Mouse (Mus musculus): Measurements from ENCODE around the gene Vps53.

Gene Vps53

DNA sequence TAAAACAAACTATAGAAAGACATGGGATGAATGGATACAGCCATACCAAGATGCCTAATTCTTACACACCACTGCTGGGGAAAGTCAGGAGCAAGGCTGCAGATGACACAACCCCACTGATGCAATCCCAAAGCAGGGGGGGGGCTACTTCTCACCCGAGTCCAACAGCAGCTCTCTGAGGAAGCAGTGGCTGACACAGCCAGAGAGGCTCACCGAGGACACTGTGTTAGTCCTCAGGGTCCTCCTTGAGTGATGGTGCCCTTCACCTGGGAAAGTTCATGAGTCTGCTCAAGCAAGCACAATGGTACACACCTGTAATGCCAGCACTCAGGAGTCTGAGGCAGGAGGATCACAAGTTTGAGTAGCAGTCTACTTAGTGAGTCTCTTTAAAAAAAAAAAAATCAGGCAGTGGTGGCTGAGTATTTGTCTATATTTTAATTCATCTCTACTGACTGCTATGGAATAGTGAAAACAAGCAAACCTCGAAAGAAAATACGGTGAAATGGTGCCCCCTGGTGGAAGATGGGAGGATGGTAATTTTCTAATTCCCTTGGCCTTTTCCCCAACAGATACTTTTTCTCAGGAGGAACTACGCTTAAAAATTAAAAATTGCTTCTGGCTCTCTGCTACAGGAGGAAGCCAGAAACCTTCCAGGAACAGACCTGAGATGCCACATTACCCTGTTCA lies 12.2 kb downstream of the Vps53 start:
- DNase-seq (ENCODE audit: low read depth, low spot score): peak; percentile 82

DNA sequence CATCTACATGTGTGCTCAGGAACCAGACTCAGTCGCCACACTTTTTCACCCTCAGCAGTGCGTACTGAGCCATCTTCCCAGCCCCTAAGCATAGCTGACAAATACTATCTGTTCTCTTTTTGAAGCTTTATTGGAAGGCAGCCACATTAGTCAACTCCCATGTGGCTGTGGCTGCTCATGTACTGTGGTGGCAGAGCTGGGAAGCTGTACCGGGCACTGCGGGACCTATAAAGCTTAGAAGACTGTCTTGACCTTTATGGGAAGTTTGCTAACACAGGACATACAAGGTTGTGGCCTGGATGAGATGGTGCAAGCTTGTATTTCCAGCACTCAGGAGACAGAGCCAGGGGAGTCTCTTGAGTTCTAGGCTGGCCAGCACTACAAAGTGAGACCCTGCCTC lies 12.8 kb downstream of the Vps53 start:
- DNase-seq (ENCODE audit: low read depth, low spot score): peak; percentile 27

DNA sequence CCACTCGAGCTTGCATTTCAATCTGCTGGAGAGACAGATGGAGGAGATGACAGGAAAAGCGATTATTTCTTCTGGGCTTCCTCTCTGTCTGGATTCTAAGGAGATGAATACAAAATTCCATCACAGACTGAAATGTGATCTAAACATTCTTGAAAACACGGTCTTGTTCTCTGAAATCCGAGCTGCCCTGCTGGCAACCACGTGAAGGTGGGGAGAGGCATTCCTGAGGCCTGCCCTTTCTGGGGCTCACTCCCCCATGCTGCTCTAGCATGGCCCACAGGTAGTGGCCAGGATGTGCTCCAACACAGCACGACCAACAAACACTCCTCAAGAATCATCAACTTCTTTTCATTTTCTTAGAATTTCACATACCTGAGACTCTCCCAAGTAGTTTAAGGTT lies 19.2 kb downstream of the Vps53 start:
- no peak for DNase-seq (ENCODE audit: low read depth, low spot score)

GRCm38 (mm10) chr11:76158375-76158774 lies 21.1 kb downstream of the Vps53 start:
- no peak for DNase-seq (ENCODE audit: low read depth, low spot score)

- DNase-seq (ENCODE audit: low read depth, low spot score): no peak
Observed at GRCm38 (mm10) chr11:76154861-76155260, 24.6 kb downstream of the Vps53 start.

GRCm38 (mm10) chr11:76154200-76154599 lies 25.2 kb downstream of the Vps53 start:
- no peak for DNase-seq (ENCODE audit: low read depth, low spot score)

DNA sequence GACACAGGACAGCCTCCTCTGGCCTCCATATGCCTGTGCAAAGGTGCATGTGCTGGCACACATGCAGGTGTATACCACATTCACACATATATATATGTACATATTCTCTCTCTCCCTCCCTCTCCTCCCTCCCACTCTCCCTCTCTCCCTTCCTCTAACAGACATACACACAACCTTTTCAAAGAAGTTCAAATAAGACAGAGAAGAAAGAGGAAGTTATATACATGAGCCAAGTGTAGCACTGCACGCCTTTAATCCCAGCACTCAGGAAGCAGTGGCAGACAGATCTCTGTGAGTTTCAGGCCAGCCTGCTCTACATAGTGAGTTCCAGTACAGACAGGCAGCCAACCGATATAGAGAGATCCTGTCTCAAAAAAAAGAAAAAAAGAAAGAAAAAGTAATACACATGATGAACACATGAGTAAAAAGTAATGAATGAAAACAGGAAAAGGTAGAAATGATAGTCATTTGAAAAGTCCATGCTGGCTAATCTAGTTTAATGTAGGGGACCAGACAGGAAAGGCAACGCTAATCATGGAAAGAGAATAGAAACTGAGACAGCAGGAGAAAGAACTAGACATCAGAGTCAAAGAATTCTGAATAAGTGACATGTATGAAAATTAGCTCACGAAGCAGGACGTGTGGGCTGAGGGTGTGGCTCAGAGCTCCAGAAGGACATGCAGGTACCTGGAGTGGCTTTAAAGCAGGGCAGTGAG lies 26.1 kb downstream of the Vps53 start:
- no peak for DNase-seq (ENCODE audit: low read depth, low spot score)

GRCm38 (mm10) chr11:76150980-76151379 lies 28.5 kb downstream of the Vps53 start:
- DNase-seq (ENCODE audit: low read depth, low spot score): peak; percentile 48

GRCm38 (mm10) chr11:76148055-76149008 lies 31.1 kb downstream of the Vps53 start:
- DNase-seq (ENCODE audit: low read depth, low spot score): peak; percentile 83

DNA sequence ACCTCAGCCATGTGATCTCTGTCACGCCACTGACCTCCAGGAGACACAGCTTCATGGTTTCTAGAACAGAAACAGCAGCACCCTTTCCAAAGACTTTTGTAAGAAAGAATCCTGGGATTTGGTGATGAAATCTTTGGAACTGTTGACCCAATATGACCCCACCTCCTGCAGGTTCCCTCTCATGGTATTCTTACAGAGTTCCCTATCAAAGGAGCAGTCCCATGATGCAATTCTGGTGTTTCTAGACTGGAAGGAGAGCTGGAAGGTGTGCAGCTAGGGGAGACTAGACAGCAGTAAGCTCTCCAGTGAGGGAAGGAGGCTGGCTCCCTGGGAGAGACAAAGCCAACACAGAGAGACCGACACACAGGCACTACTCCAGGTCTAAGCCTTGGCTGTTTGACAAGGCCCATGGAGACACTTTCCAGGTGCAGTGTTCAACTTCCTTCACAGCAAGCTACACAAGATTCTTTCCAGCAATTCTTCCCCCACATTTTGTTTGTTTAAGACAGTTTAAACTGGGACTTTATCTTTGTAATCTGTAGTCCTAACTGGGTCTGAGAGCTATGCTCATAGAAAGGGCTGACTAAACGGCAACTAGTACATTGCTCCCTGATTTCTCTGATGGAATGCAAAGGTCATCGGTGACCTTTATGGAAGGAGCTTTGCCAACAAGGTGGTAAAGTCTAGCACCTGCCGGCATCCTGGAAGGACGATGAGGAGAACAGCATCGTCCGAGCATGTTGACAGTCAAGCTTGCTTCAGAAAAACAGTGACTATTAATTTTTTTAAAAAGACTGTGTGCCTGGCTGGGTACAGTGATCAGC lies 33.0 kb downstream of the Vps53 start:
- no peak for DNase-seq (ENCODE audit: low read depth, low spot score)

DNA sequence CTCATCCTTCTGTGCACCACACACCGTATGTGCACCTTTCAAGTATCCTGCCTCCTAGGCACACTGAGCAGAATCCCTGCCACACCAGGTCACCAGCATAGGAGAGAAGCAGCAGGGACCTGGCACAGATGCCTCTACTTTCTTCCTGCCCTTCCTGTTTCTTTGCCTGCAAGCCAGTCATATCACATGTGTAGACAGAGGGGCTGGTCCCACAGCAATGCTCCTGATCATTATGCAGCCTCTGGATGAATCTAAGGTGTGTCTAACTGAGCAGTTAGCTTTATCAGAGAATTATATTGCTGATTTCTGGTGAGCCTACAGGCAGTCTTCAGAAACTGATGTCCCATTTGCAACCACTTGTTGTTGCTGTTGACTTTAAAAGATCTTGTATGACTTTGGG lies 34.3 kb downstream of the Vps53 start:
- no peak for DNase-seq (ENCODE audit: low read depth, low spot score)

- no peak for DNase-seq (ENCODE audit: low read depth, low spot score)
Observed at GRCm38 (mm10) chr11:76144386-76144785, 35.1 kb downstream of the Vps53 start.

DNA sequence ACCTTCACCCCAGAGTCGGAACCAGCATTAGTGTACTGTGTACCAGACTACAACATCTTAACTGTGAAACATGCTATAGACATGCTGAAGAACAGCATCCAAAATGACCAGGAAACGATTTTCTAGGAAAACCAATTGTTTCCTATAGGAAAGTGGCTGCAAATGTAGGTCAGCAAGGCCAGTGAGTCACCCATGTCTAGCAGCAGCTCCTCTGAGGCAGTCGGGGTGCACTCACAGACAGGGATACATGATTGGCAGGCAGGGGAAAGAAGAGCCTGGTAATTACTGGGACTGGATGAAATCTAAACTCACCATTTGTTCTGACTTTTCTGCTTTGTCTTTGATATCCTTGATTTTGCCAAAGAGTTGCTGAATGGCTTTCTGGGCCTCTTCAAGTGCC lies 41.5 kb downstream of the Vps53 start:
- DNase-seq (ENCODE audit: low read depth, low spot score): peak; percentile 30

DNA sequence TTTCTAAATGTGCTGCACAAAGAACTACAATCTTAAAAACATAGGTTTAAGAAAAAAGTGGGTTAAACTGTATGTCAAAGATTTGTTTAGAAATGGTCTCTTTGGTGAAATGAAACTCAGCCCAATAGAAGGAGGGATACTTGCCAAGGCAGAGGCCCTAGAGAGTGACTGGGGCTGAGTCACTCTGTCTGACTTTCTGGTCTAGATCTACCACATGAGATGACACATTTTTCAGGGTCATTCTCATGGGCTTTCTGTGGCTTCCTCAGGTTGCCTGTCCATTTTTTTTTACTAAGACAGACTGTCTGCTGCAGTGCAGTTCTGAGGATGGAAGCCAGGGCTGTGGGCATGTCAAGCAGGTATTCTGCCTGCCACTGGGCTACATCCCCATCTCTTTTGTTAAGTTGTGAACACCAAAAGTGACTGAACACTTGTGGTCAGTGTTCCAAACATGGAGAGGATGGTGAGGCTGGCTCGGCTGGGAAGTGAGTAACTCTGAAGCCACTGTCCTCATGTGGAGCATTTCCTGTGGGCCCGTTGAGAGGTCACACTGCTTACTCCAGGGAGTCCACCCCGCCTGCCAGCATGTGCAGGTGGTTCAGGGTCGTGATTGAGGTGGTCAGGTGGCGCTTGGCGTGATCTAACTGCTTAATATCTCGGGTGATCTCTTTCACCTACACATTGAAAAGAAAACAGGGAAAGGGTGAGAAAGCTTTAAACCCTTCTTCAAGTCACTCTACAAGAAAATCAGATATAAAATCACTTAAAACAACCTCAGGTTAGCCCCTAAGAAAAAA lies 43.6 kb downstream of the Vps53 start:
- DNase-seq (ENCODE audit: low read depth, low spot score): no peak

DNA sequence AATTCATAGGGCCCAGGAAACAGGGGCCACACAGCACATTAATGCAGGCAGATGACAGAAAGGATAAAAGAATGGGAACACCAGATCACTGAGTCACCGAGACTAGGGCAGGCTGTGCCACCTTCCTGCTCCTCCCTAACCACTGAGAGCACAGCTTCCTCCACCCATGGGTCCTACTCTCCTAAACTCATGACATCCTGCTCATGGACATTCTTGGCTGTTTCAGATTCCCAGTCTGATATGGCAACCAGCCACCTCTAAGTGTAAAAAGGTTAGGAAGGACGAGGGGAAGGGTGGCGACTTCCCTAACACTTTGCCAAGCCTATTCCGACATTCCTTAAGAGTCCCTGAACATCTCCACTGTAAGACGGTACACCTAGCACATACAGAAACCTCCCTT lies 48.6 kb downstream of the Vps53 start:
- no peak for DNase-seq (ENCODE audit: low read depth, low spot score)

DNA sequence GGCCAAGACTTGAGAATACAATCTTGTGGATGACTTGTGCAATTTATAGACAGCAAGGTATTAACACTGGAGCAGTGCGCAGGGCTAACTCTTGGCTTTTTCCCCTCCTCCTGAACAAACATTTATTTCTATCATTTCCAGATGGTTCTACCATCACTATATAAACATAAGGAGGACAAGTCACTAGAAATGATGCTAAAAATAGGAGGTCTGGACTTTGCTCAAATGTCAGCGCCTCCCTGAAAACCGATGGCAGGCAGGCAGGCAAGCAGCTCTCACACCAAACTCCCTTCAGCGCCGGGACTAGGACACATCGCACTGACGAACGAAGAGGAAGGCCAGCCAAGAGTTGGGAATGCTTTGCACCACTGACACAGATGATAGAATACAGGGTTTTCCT lies 54.1 kb downstream of the Vps53 start:
- no peak for DNase-seq (ENCODE audit: low read depth, low spot score)

- no peak for DNase-seq (ENCODE audit: low read depth, low spot score)
Observed at GRCm38 (mm10) chr11:76123517-76123916, 55.9 kb downstream of the Vps53 start.

GRCm38 (mm10) chr11:76122571-76122970 lies 56.9 kb downstream of the Vps53 start:
- DNase-seq (ENCODE audit: low read depth, low spot score): no peak

GRCm38 (mm10) chr11:76121086-76121485 lies 58.4 kb downstream of the Vps53 start:
- DNase-seq (ENCODE audit: low read depth, low spot score): no peak

DNA sequence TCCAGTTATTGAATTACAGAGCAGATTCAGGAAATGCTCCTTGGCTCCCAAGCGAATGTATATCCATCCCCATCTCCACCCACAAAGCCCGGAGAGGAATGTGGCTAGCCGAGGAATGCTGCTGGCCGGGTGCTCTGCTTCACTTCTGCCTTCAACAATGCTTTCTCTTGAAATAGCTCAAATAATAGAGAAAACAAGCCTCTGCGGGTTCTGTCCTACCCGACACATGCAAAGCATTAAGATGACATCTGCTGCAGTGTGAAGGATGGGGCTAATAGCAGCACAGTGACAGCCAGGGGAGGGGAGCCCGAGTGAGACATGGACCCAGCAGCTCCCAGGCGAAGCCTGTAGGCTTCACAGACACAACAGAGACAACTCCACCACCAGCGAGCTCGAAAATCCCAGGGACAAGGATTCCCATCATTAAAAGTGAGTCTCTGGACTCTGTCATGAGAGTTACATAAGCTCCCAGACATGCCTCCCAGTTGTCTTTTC lies 59.0 kb downstream of the Vps53 start:
- DNase-seq (ENCODE audit: low read depth, low spot score): peak; percentile 51

Measured in brain, adult 2 months (tissue).